Mouse (Mus musculus) ovary, adult 10 weeks (tissue): Measurements from ENCODE around the gene Mlana. TPM values are rescaled to one million over a fixed set of nuclear protein-coding genes. Genes with fewer than 3 reads are reported as not detected.

Experiments used
- polyA plus RNA-seq: library from polyadenylated mRNA; stranded (reverse); fragments of 350-450 nt; fragmentation: Illumina TruSeq; extraction: RNeasy Lipid Tissue Mini Kit (QIAGEN cat#74804); gene quantifications from one replicate; pipeline ENCODE4 v1.2.3, GENCODE M21; 2014

The Mlana gene
- polyA plus RNA-seq: not detected

GRCm38 (mm10) chr19:29697245-29697874 is at the start of gene Mlana:
Gene Mlana, plus strand, starts transcription at chr19:29697824.

Other genes with a start within 250 kb of the Mlana start
- gene Ric1, start 175.5 kb upstream of the Mlana start, polyA plus RNA-seq: 61.4 TPM
- gene Ermp1, start 49.4 kb upstream of the Mlana start, polyA plus RNA-seq: 167 TPM
- gene 9930021J03Rik, start 108.2 kb downstream of the Mlana start, polyA plus RNA-seq: 78.6 TPM
- 34.6 TPM for gene Ranbp6, start 115.2 kb downstream of the Mlana start, polyA plus RNA-seq
- gene Il33, start 227.3 kb downstream of the Mlana start, polyA plus RNA-seq: 19.6 TPM